Mouse (Mus musculus): ENCODE measurements at regions not wholly inside any gene's neighbourhood (a gene's known extent, or its start where the extent isn't known, plus 50 kb on each side); places are given as distances from the start of the nearest gene placed in this dataset.

DNA sequence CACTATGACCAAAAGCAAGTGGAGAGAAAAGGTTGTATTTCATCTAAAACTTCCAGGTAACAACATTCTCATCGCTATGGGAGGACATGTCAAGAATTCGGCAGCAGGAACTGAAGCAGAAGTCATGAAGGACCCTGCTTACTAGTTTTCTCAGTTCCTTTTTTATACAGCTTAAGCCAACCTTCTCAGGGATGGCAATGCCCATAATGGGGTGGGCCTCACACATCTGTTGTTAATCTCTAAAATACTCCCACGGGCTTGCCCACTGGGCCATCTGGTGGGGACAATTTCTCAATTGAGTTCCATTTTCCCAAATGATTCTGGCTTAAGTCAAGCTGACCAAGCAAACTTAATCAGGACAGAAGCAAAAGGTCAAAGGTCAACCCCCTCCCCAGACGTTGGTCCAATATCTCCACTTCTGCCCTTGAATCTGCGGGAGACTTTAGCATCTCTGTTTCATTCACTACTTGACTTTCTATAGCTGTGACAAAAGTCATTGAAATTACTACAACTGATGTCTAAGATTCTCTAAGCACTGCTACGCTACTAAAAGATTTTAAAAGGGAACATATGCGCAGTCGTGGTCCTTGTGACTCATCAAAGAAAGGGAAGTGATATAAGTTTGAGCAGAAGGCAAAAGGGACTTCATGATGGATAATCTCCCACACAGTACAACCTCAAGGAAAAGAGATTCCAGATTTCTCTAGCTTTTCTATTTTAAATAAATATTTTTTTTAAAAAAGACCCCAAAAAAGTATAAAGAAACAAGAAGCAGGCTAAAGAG lies 73.4 kb upstream of the Nphp3 start:
- Histone ChIP-seq H3K27ac (ENCODE audit: low read depth) (no peak overlapping the region), H3K4me1 (replicated peaks; ENCODE audit: control insufficient read depth, insufficient read depth, low read length) (no peaks in the 10 kb centered on the region), H3K4me3 (ENCODE audit: low read depth, low read length) (no peak overlapping the region), H3K27me3 (replicated peaks; ENCODE audit: control insufficient read depth, insufficient read depth, low read length) (no peaks in the 10 kb centered on the region), H3K36me3 (ENCODE audit: control insufficient read depth, insufficient read depth, low read length) (no peaks in the 10 kb centered on the region), H3K4me2 (ENCODE audit: low read length) (no peak overlapping the region), H3K9me3 (ENCODE audit: control insufficient read depth, low read length) (no peaks in the 10 kb centered on the region), H3K9ac (ENCODE audit: low read length) (no peak overlapping the region)
- WGBS, result 80% methylated on average over 8 of the region's 8 CpGs
- DNase-seq (ENCODE audit: low spot score) (no peak), ATAC-seq (replicated peaks; ENCODE audit: low FRiP score, low TSS enrichment, low read depth) (no peak)

DNA sequence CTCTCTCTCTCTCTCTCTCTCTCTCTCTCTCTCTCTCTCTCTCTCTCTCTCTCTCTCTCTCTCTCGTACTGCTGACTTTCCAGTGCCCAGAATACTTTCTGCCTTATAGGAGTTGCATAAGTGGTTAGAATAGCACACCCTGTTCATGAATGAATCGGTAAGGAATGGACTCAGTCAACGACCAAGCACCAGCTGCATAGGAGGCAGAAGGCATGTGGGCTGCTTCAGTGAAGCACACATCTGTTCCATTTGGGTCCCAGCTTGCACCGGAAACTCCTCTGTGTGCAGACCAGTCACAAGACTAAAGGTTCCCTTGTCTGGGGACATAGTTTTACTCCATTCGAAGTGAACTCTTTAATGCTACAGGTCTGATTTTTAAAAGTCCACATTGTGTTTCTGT lies 64.3 kb upstream of the Nphp3 start:
- ATAC-seq (replicated peaks; ENCODE audit: low FRiP score, low TSS enrichment, low read depth) (no peak), DNase-seq (ENCODE audit: low spot score) (no peak)
- no peaks in the 10 kb centered on the region for H3K36me3 ChIP-seq (ENCODE audit: control insufficient read depth, insufficient read depth, low read length)
- H3K4me2 ChIP-seq (ENCODE audit: low read length), result no peak overlapping the region
- no peaks in the 10 kb centered on the region for H3K4me1 ChIP-seq (replicated peaks; ENCODE audit: control insufficient read depth, insufficient read depth, low read length)
- no peak overlapping the region for H3K9ac ChIP-seq (ENCODE audit: low read length)
- no peak overlapping the region for H3K4me3 ChIP-seq (ENCODE audit: low read depth, low read length)
- 84% methylated on average over 5 of the region's 5 CpGs for WGBS
- no peak overlapping the region for H3K27ac ChIP-seq (ENCODE audit: low read depth)
- H3K27me3 ChIP-seq (replicated peaks; ENCODE audit: control insufficient read depth, insufficient read depth, low read length), result no peaks in the 10 kb centered on the region
- H3K9me3 ChIP-seq (ENCODE audit: control insufficient read depth, low read length), result no peaks in the 10 kb centered on the region

GRCm38 (mm10) chr9:103940010-103940409 lies 62.3 kb upstream of the Nphp3 start:
- Histone ChIP-seq H3K9ac (ENCODE audit: low read length) (no peak overlapping the region), H3K36me3 (ENCODE audit: control insufficient read depth, insufficient read depth, low read length) (no peaks in the 10 kb centered on the region), H3K4me2 (ENCODE audit: low read length) (no peak overlapping the region), H3K4me3 (ENCODE audit: low read depth, low read length) (no peak overlapping the region), H3K9me3 (ENCODE audit: control insufficient read depth, low read length) (peaks cover 4% of the 10 kb centered on the region; the same call in 1 of the 2 replicates), H3K4me1 (replicated peaks; ENCODE audit: control insufficient read depth, insufficient read depth, low read length) (no peaks in the 10 kb centered on the region), H3K27me3 (replicated peaks; ENCODE audit: control insufficient read depth, insufficient read depth, low read length) (no peaks in the 10 kb centered on the region), H3K27ac (ENCODE audit: low read depth) (no peak overlapping the region)
- DNase-seq (ENCODE audit: low spot score), result no peak
- ATAC-seq (replicated peaks; ENCODE audit: low FRiP score, low TSS enrichment, low read depth), result no peak
- 86% methylated on average over 8 of the region's 8 CpGs for WGBS

DNA sequence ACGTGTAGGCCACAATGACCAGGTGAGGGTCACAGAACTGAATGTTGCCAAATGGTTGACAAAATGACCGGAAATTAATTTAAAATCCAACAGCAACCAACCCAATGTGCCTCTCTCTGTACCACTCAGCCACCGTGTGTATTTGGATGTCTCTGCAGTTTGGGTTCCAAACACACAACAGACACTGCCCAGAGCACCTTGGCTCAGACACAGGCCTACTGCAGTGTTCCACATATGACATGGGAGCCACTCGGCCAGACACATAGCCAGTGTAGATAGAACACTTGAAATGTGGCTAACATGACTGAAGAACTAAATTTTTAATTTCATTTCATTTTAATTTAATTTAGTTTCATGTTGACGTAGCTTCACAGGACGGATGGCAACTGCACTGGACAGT lies 61.8 kb upstream of the Nphp3 start:
- ATAC-seq (replicated peaks; ENCODE audit: low FRiP score, low TSS enrichment, low read depth) (no peak), DNase-seq (ENCODE audit: low spot score) (no peak)
- WGBS, result 85% methylated on average over 6 of the region's 6 CpGs
- H3K9me3 ChIP-seq (ENCODE audit: control insufficient read depth, low read length), result peaks cover 4% of the 10 kb centered on the region; the same call in 1 of the 2 replicates
- no peaks in the 10 kb centered on the region for H3K36me3 ChIP-seq (ENCODE audit: control insufficient read depth, insufficient read depth, low read length)
- H3K4me1 ChIP-seq (replicated peaks; ENCODE audit: control insufficient read depth, insufficient read depth, low read length), result no peaks in the 10 kb centered on the region
- no peak overlapping the region for H3K9ac ChIP-seq (ENCODE audit: low read length)
- H3K27me3 ChIP-seq (replicated peaks; ENCODE audit: control insufficient read depth, insufficient read depth, low read length), result no peaks in the 10 kb centered on the region
- H3K27ac ChIP-seq (ENCODE audit: low read depth), result no peak overlapping the region
- no peak overlapping the region for H3K4me3 ChIP-seq (ENCODE audit: low read depth, low read length)
- H3K4me2 ChIP-seq (ENCODE audit: low read length), result no peak overlapping the region

DNA sequence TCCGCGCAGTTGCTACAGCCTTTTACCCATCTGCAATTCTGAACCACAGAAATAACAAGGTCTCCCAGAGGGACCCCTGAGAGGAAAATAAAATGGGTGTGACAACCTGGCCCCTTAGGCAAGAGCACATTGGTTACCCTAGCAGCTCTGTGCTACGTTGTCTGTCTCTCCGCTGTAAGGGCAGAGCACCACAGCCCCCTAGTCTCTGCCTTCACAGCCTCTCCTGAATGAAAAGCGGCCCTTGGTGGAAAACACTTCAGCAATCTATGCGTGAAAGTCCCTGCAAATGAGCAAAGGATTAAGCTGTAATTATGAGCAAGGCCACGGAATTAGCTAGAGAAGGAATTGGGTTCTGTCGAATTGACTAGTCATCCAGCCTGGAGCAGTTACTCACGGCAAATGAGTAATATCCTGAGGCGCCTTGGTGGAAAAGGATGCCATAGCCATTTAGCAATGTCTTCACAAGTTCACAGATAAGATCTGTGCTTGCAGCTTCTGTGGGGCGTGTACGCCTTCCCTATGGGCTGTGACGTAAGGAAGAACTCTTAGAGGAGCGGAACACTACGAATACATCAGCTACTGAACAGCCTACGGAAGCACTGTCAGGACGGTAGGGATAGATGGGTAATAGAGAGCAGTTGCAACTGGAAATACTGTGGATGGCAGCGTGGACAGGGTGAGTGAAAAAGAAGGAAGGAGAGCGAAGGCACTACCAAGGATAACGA lies 61.0 kb upstream of the Nphp3 start:
- Histone ChIP-seq H3K9me3 (ENCODE audit: control insufficient read depth, low read length) (peaks cover 4% of the 10 kb centered on the region; the same call in 1 of the 2 replicates), H3K27ac (ENCODE audit: low read depth) (no peak overlapping the region), H3K27me3 (replicated peaks; ENCODE audit: control insufficient read depth, insufficient read depth, low read length) (no peaks in the 10 kb centered on the region), H3K36me3 (ENCODE audit: control insufficient read depth, insufficient read depth, low read length) (no peaks in the 10 kb centered on the region), H3K4me1 (replicated peaks; ENCODE audit: control insufficient read depth, insufficient read depth, low read length) (no peaks in the 10 kb centered on the region), H3K9ac (ENCODE audit: low read length) (no peak overlapping the region), H3K4me2 (ENCODE audit: low read length) (no peak overlapping the region), H3K4me3 (ENCODE audit: low read depth, low read length) (no peak overlapping the region)
- WGBS, result 85% methylated on average over 20 of the region's 20 CpGs
- ATAC-seq (replicated peaks; ENCODE audit: low FRiP score, low TSS enrichment, low read depth) (no peak), DNase-seq (ENCODE audit: low spot score) (no peak)

DNA sequence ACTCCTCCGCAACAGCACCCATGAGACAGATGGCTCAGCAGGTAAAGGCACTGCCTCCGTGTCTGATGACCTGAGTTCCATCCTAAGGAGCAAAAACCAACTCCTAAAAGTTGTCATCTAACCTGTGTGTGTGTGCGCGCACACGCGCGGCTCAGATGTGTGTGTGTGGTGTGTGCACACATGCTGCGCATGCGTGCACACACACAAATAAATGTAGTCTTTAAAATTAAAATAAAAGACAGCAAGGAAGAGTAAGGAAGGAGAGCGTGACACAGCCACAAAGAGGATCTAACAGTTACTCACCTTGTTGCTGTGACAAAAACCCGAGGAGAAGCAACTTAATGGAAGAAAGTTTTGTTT lies 60.5 kb upstream of the Nphp3 start:
- Histone ChIP-seq H3K9me3 (ENCODE audit: control insufficient read depth, low read length) (peaks cover 4% of the 10 kb centered on the region; the same call in 1 of the 2 replicates), H3K36me3 (ENCODE audit: control insufficient read depth, insufficient read depth, low read length) (no peaks in the 10 kb centered on the region), H3K27me3 (replicated peaks; ENCODE audit: control insufficient read depth, insufficient read depth, low read length) (no peaks in the 10 kb centered on the region), H3K4me3 (ENCODE audit: low read depth, low read length) (no peak overlapping the region), H3K27ac (ENCODE audit: low read depth) (no peak overlapping the region), H3K4me2 (ENCODE audit: low read length) (no peak overlapping the region), H3K9ac (ENCODE audit: low read length) (no peak overlapping the region), H3K4me1 (replicated peaks; ENCODE audit: control insufficient read depth, insufficient read depth, low read length) (no peaks in the 10 kb centered on the region)
- WGBS, result 92% methylated on average over 11 of the region's 11 CpGs
- ATAC-seq (replicated peaks; ENCODE audit: low FRiP score, low TSS enrichment, low read depth), result no peak
- no peak for DNase-seq (ENCODE audit: low spot score)

GRCm38 (mm10) chr9:103945406-103945805 lies 56.9 kb upstream of the Nphp3 start:
- H3K27ac ChIP-seq (ENCODE audit: low read depth), result no peak overlapping the region
- H3K27me3 ChIP-seq (replicated peaks; ENCODE audit: control insufficient read depth, insufficient read depth, low read length), result no peaks in the 10 kb centered on the region
- peaks cover 4% of the 10 kb centered on the region; the same call in 1 of the 2 replicates for H3K9me3 ChIP-seq (ENCODE audit: control insufficient read depth, low read length)
- no peak overlapping the region for H3K4me3 ChIP-seq (ENCODE audit: low read depth, low read length)
- H3K9ac ChIP-seq (ENCODE audit: low read length), result no peak overlapping the region
- H3K36me3 ChIP-seq (ENCODE audit: control insufficient read depth, insufficient read depth, low read length), result no peaks in the 10 kb centered on the region
- no peaks in the 10 kb centered on the region for H3K4me1 ChIP-seq (replicated peaks; ENCODE audit: control insufficient read depth, insufficient read depth, low read length)
- H3K4me2 ChIP-seq (ENCODE audit: low read length), result no peak overlapping the region
- no peak for ATAC-seq (replicated peaks; ENCODE audit: low FRiP score, low TSS enrichment, low read depth)
- 77% methylated on average over 11 of the region's 11 CpGs for WGBS
- DNase-seq (ENCODE audit: low spot score), result no peak

DNA sequence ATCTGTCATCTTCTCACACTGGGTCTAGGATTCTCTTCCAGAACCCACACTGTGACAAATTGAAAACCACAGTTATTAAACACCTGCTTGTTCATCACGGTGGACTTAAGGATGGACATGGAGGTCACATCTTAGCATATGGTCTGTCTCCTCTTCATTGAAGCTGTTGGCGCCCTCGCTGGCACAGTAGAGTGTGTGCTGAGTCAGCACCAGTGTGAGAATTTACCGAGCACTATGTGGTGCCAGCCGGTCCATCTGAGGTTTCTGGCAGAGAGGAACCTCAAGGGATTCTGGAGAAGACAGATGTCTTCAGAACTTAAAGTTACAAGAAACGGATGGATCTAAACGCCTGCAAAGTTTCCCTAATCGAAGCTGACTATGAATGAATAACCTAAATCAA lies 50.5 kb upstream of the Nphp3 start:
- ATAC-seq (replicated peaks; ENCODE audit: low FRiP score, low TSS enrichment, low read depth), result no peak
- whole genome bisulfite sequencing, result 94% methylated on average over 8 of the region's 8 CpGs
- no peaks in the 10 kb centered on the region for H3K27me3 ChIP-seq (replicated peaks; ENCODE audit: control insufficient read depth, insufficient read depth, low read length)

More for the DNA sequence above, 50.5 kb upstream of the Nphp3 start:
- H3K36me3 ChIP-seq (ENCODE audit: control insufficient read depth, insufficient read depth, low read length), result no peaks in the 10 kb centered on the region
- no peak overlapping the region for H3K4me3 ChIP-seq (ENCODE audit: low read depth, low read length)
- H3K9me3 ChIP-seq (ENCODE audit: control insufficient read depth, low read length), result no peaks in the 10 kb centered on the region
- no peaks in the 10 kb centered on the region for H3K4me1 ChIP-seq (replicated peaks; ENCODE audit: control insufficient read depth, insufficient read depth, low read length)
- H3K9ac ChIP-seq (ENCODE audit: low read length), result no peak overlapping the region
- no peak overlapping the region for H3K4me2 ChIP-seq (ENCODE audit: low read length)
- no peak for DNase-seq (ENCODE audit: low spot score)
- no peak overlapping the region for H3K27ac ChIP-seq (ENCODE audit: low read depth)
